Mouse (Mus musculus): ENCODE measurements around the gene 4930432M17Rik. TPM values are rescaled to one million over a fixed set of nuclear protein-coding genes. Genes with fewer than 3 reads are reported as not detected.
A peak's percentile ranks its signal among the peaks of the same experiment; 100 is the strongest.

The 4930432M17Rik gene
- polyA plus RNA-seq, 1 experiment = not detected

- 22% methylated on average over 14 of the region's 14 CpGs for WGBS
- no peak for TF ChIP-seq CTCF (IDR thresholded peaks at IDR 0.05; ENCODE audit: extremely low read depth, insufficient read length, insufficient replicate concordance, low read depth, low read length)
- no peak for TF ChIP-seq POLR2A (IDR thresholded peaks at IDR 0.05; ENCODE audit: low read depth, low read length)
- H3K4me3 ChIP-seq (ENCODE audit: low read depth, low read length) = no peak overlapping the region
- no peaks in the 10 kb centered on the region; the same call in 1 of the 2 replicates for H3K27me3 ChIP-seq (ENCODE audit: control insufficient read depth, insufficient read depth, low read length)
- no peaks in the 10 kb centered on the region for H3K36me3 ChIP-seq (ENCODE audit: control insufficient read depth, insufficient read depth, low read length)
- peaks cover 13% of the 10 kb centered on the region; the same call in 1 of the 2 replicates for H3K4me1 ChIP-seq (ENCODE audit: control insufficient read depth, insufficient read depth, insufficient read length, low read length)
- no peak overlapping the region for H3K27ac ChIP-seq (ENCODE audit: insufficient read depth, low read depth, low read length)
Measured at GRCm38 (mm10) chr3:121720801-121721690, 50.5 kb downstream of the 4930432M17Rik start.

- H3K4me3 ChIP-seq (ENCODE audit: low read depth, low read length) = no peak overlapping the region
- no peak for TF ChIP-seq POLR2A (IDR thresholded peaks at IDR 0.05; ENCODE audit: low read depth, low read length)
- TF ChIP-seq CTCF (IDR thresholded peaks at IDR 0.05; ENCODE audit: extremely low read depth, insufficient read length, insufficient replicate concordance, low read depth, low read length) = no peak
- no peaks in the 10 kb centered on the region; the same call in 1 of the 2 replicates for H3K27me3 ChIP-seq (ENCODE audit: control insufficient read depth, insufficient read depth, low read length)
- WGBS = 43% methylated on average over 7 of the region's 7 CpGs
- 0 out of 2 replicates have a peak overlapping the region, but pooled peaks have one; percentile 31 for H3K27ac ChIP-seq (ENCODE audit: insufficient read depth, low read depth, low read length)
- H3K4me1 ChIP-seq (ENCODE audit: control insufficient read depth, insufficient read depth, insufficient read length, low read length) = peaks cover 13% of the 10 kb centered on the region; the same call in 1 of the 2 replicates
- H3K36me3 ChIP-seq (ENCODE audit: control insufficient read depth, insufficient read depth, low read length) = no peaks in the 10 kb centered on the region
Measured at GRCm38 (mm10) chr3:121721691-121722070, 51.1 kb downstream of the 4930432M17Rik start.

- peaks cover 13% of the 10 kb centered on the region; the same call in 1 of the 2 replicates for H3K4me1 ChIP-seq (ENCODE audit: control insufficient read depth, insufficient read depth, insufficient read length, low read length)
- no peaks in the 10 kb centered on the region for H3K36me3 ChIP-seq (ENCODE audit: control insufficient read depth, insufficient read depth, low read length)
- peak within 1 kb of the TSS; percentile 76 for H3K27ac ChIP-seq (ENCODE audit: insufficient read depth, low read depth, low read length)
- H3K27me3 ChIP-seq (ENCODE audit: control insufficient read depth, insufficient read depth, low read length) = no peaks in the 10 kb centered on the region
- H3K4me3 ChIP-seq (ENCODE audit: low read depth, low read length) = peak within 1 kb of the TSS; percentile 65
- WGBS = under 1% methylated on average over 73 of the region's 73 CpGs
- TF ChIP-seq POLR2A (IDR thresholded peaks at IDR 0.05; ENCODE audit: low read depth, low read length) (no peak), CTCF (IDR thresholded peaks at IDR 0.05; ENCODE audit: extremely low read depth, insufficient read length, insufficient replicate concordance, low read depth, low read length) (peak; percentile 55; the same call in 1 of the 2 replicates)
Measured at GRCm38 (mm10) chr3:121722971-121723844, 52.6 kb downstream of the 4930432M17Rik start, which contains the start of gene F3. Gene F3 (plus strand): TSS chr3:121723537.

- no peaks in the 10 kb centered on the region for H3K27me3 ChIP-seq (ENCODE audit: control insufficient read depth, insufficient read depth, low read length)
- peaks cover 13% of the 10 kb centered on the region; the same call in 1 of the 2 replicates for H3K4me1 ChIP-seq (ENCODE audit: control insufficient read depth, insufficient read depth, insufficient read length, low read length)
- TF ChIP-seq POLR2A (IDR thresholded peaks at IDR 0.05; ENCODE audit: low read depth, low read length) (no peak), CTCF (IDR thresholded peaks at IDR 0.05; ENCODE audit: extremely low read depth, insufficient read length, insufficient replicate concordance, low read depth, low read length) (no peak)
- H3K36me3 ChIP-seq (ENCODE audit: control insufficient read depth, insufficient read depth, low read length) = no peaks in the 10 kb centered on the region
- H3K27ac ChIP-seq (ENCODE audit: insufficient read depth, low read depth, low read length) = peak overlapping the region; percentile 62
- 8% methylated on average over 20 of the region's 20 CpGs for WGBS
- H3K4me3 ChIP-seq (ENCODE audit: low read depth, low read length) = peak overlapping the region; percentile 65
Measured at GRCm38 (mm10) chr3:121723968-121724524, 53.5 kb downstream of the 4930432M17Rik start.

GRCm38 (mm10) chr3:121724553-121724952 is 54.0 kb downstream of the 4930432M17Rik start:
- TF ChIP-seq POLR2A (IDR thresholded peaks at IDR 0.05; ENCODE audit: low read depth, low read length) (no peak), CTCF (IDR thresholded peaks at IDR 0.05; ENCODE audit: extremely low read depth, insufficient read length, insufficient replicate concordance, low read depth, low read length) (no peak)
- Histone ChIP-seq H3K4me3 (ENCODE audit: low read depth, low read length) (peak overlapping the region; percentile 65), H3K36me3 (ENCODE audit: control insufficient read depth, insufficient read depth, low read length) (0 out of 2 replicates have a peak, but pooled peaks cover under 1% of the 10 kb centered on the region), H3K4me1 (ENCODE audit: control insufficient read depth, insufficient read depth, insufficient read length, low read length) (peaks cover 13% of the 10 kb centered on the region; the same call in 1 of the 2 replicates), H3K27ac (ENCODE audit: insufficient read depth, low read depth, low read length) (peak overlapping the region; percentile 62), H3K27me3 (ENCODE audit: control insufficient read depth, insufficient read depth, low read length) (no peaks in the 10 kb centered on the region)
- 37% methylated on average over 12 of the region's 12 CpGs for WGBS

GRCm38 (mm10) chr3:121725651-121726050 is 55.1 kb downstream of the 4930432M17Rik start:
- peaks cover 6% of the 10 kb centered on the region for H3K36me3 ChIP-seq (ENCODE audit: control insufficient read depth, insufficient read depth, low read length)
- no peaks in the 10 kb centered on the region for H3K27me3 ChIP-seq (ENCODE audit: control insufficient read depth, insufficient read depth, low read length)
- WGBS = 85% methylated on average over 10 of the region's 10 CpGs
- TF ChIP-seq CTCF (IDR thresholded peaks at IDR 0.05; ENCODE audit: extremely low read depth, insufficient read length, insufficient replicate concordance, low read depth, low read length) (no peak), POLR2A (IDR thresholded peaks at IDR 0.05; ENCODE audit: low read depth, low read length) (no peak)
- 0 out of 2 replicates have a peak overlapping the region, but pooled peaks have one; percentile 5 for H3K27ac ChIP-seq (ENCODE audit: insufficient read depth, low read depth, low read length)
- H3K4me3 ChIP-seq (ENCODE audit: low read depth, low read length) = peak overlapping the region; percentile 34; the same call in 1 of the 2 replicates
- peaks cover 13% of the 10 kb centered on the region; the same call in 1 of the 2 replicates for H3K4me1 ChIP-seq (ENCODE audit: control insufficient read depth, insufficient read depth, insufficient read length, low read length)
